Mouse (Mus musculus) thymus, adult 2 months (tissue): Measurements from ENCODE around the gene ccdc198.

Source experiments
- CTCF ChIP-seq: fragments of 200-500 bp; IDR thresholded peaks from 2 replicates; pipeline ENCODE4 v1.5.1; 2012; ENCODE audit warnings: mild to moderate bottlenecking, control low read depth, low read length, moderate library complexity, borderline replicate concordance; ENCODE audit not compliant: control insufficient read depth, poor library complexity, insufficient read depth; ENCODE audit errors: extremely low read depth
- POLR2A ChIP-seq: fragments of 200-500 bp; IDR thresholded peaks from 2 replicates; pipeline ENCODE4 v1.6.1; 2012; ENCODE audit warnings: mild to moderate bottlenecking, low read length, control low read depth, moderate library complexity; ENCODE audit not compliant: control insufficient read depth, poor library complexity, insufficient read depth; ENCODE audit errors: extremely low read depth

- peak; percentile 86 for TF ChIP-seq POLR2A
- TF ChIP-seq CTCF: no peak
These were observed 73.2 kb downstream of the ccdc198 start, which contains the start of gene Naa30 for GRCm38 (mm10) chr14:49171867-49172581.
